Mouse (Mus musculus) embryonic facial prominence, embryonic 14.5 days (tissue): ENCODE data around the gene Agbl2. TPM values are rescaled to one million over a fixed set of nuclear protein-coding genes. Genes with fewer than 3 reads are reported as not detected.
"Not testable (repeated sequence)": the region's sequence is repeated elsewhere in the genome, so short reads cannot be mapped to it uniquely, and the experiment has no call there.

Source experiments
- ATAC-seq: fragments of 200-750 bp; cut with Nextera tagmentation; 2 replicates; pipeline ENCODE4 v1.8.0; 2017; ENCODE audit warnings: low read depth, moderate number of reproducible peaks, moderate TSS enrichment
- DNase-seq: peaks from one replicate; pipeline ENCODE4 v3.0.0-alpha.2; 2015; ENCODE audit warnings: low spot score
- H3K27ac ChIP-seq: fragments of 300-500 bp; sonication (generic); replicated peaks from 2 replicates; pipeline ENCODE4 v1.5.1; 2014; ENCODE audit warnings: low read depth, mild to moderate bottlenecking, low read length, moderate library complexity
- H3K27me3 ChIP-seq: fragments of 300-500 bp; sonication (generic); replicated peaks from 2 replicates; pipeline ENCODE4 v1.6.1; 2014; ENCODE audit warnings: low read length; ENCODE audit not compliant: control insufficient read depth, insufficient read depth
- H3K36me3 ChIP-seq: fragments of 300-500 bp; sonication (generic); 2 replicates; pipeline ENCODE4 v1.6.1; 2014; ENCODE audit warnings: low read length, mixed read lengths; ENCODE audit not compliant: control insufficient read depth, insufficient read depth
- H3K4me1 ChIP-seq: fragments of 300-500 bp; sonication (generic); 2 replicates; pipeline ENCODE4 v1.6.1; 2014; ENCODE audit warnings: antibody characterized with exemption, low read length; ENCODE audit not compliant: control insufficient read depth, insufficient read depth
- H3K4me2 ChIP-seq: fragments of 300-500 bp; sonication (generic); 2 replicates; pipeline ENCODE4 v1.6.1; 2014; ENCODE audit warnings: low read depth, mild to moderate bottlenecking, low read length, moderate library complexity, mixed read lengths
- H3K4me3 ChIP-seq: fragments of 300-500 bp; sonication (generic); 2 replicates; pipeline ENCODE4 v1.5.1; 2014; ENCODE audit warnings: low read depth, mild to moderate bottlenecking, low read length
- H3K9ac ChIP-seq: fragments of 300-500 bp; sonication (generic); 2 replicates; pipeline ENCODE4 v1.6.1; 2014; ENCODE audit warnings: low read depth, mild to moderate bottlenecking, low read length, moderate library complexity, mixed read lengths
- H3K9me3 ChIP-seq: fragments of 300-500 bp; sonication (generic); 2 replicates; pipeline ENCODE4 v1.6.1; 2016; ENCODE audit warnings: low read length; ENCODE audit not compliant: control insufficient read depth
- WGBS: fragments of 180-500 bp; shearing (Covaris S2); extraction: QIAGEN DNeasy Blood & Tissue Kit; methylation state at CpG from one replicate; pipeline ENCODE4 v1.1.7; 2014; 5-methylcytosine and 5-hydroxymethylcytosine counted together
- polyA plus RNA-seq: library from polyadenylated mRNA; unstranded; fragments of >200 nt; fragmentation: Nextera tagmentation; extraction: Ambion mirVana; gene quantifications from 2 replicates; pipeline ENCODE4 v1.2.1, GENCODE M21; 2014

Agbl2 gene
- polyA plus RNA-seq, 1 experiment from 2014 or later, result 2.8 TPM

GRCm38 (mm10) chr2:90823781-90824180, 41.3 kb downstream of the Agbl2 start:
- no peaks in the 10 kb centered on the region for H3K9me3 ChIP-seq
- no peak overlapping the region for H3K4me3 ChIP-seq
- no peak overlapping the region for H3K27ac ChIP-seq
- ATAC-seq, result no peak
- WGBS, result 80% methylated on average over 6 of the region's 6 CpGs
- no peaks in the 10 kb centered on the region for H3K27me3 ChIP-seq
- H3K9ac ChIP-seq, result no peak overlapping the region
- no peaks in the 10 kb centered on the region for H3K36me3 ChIP-seq
- no peak for DNase-seq
- no peaks in the 10 kb centered on the region for H3K4me1 ChIP-seq
- H3K4me2 ChIP-seq, result no peak overlapping the region

DNA sequence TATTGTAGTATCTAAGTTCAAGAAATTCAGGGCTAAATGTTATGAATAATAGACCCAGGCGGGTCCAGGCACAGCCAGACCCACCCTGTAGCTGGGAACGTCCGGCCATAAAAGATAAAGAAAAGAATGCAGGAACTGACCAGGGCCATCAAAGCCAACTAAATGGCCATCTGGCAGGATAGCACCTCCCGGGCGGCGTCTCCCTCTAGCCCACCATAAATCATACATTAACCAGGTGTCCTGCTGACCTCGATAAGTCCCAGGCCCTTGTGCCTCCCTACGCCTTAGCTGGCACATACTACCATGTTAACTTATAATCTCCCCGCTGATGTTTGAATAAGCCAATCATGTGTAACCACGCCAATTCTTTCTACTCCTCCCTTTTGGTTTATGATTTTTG, 42.0 kb downstream of the Agbl2 start:
- not testable (repeated sequence) for H3K9me3 ChIP-seq, H3K27ac ChIP-seq, H3K27me3 ChIP-seq, H3K9ac ChIP-seq, ATAC-seq, H3K36me3 ChIP-seq, H3K4me3 ChIP-seq, H3K4me1 ChIP-seq, DNase-seq, H3K4me2 ChIP-seq
- 90% methylated on average over 10 of the region's 10 CpGs for WGBS

DNA sequence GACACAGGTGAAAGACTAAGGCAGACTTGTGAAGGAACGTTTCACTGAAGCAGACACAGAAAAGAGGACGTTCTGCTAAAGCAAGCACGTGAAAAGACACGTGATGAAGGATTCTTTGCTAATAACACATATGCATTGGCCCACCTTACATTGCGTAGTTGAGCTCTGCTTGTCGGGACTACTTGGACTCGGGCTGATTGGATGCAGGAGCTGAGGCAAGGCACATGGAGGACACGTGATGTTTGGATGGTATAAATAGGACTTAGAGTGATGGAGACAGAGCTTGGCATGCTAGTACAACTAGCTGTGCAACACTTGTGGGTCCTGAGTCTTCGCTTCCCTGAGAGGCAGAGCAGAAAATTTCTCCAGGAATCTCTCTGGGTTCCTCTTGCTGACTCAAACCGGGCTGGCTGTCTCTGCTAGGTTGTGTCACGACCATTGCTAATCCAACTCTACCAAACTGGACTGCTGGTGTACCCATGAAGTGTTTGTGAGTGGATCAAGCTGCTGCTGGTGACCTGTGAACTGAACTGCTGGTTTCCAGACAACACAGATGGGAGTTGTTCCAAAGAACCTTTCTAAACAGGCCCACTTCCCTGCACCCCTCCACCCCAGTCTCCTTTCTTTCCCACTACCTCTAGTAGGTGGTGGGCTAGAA, 43.1 kb downstream of the Agbl2 start:
- no peaks in the 10 kb centered on the region for H3K4me1 ChIP-seq
- no peaks in the 10 kb centered on the region for H3K9me3 ChIP-seq
- no peaks in the 10 kb centered on the region for H3K27me3 ChIP-seq
- H3K4me3 ChIP-seq, result no peak overlapping the region
- H3K36me3 ChIP-seq, result no peaks in the 10 kb centered on the region
- 83% methylated on average over 11 of the region's 11 CpGs for WGBS
- H3K9ac ChIP-seq, result no peak overlapping the region
- H3K27ac ChIP-seq, result no peak overlapping the region
- H3K4me2 ChIP-seq, result no peak overlapping the region
- DNase-seq (no peak), ATAC-seq (no peak)

GRCm38 (mm10) chr2:90828739-90829138, 46.2 kb downstream of the Agbl2 start:
- ATAC-seq (no peak), DNase-seq (no peak)
- Histone ChIP-seq H3K36me3 (no peaks in the 10 kb centered on the region), H3K4me2 (no peak overlapping the region), H3K27me3 (no peaks in the 10 kb centered on the region), H3K4me3 (no peak overlapping the region), H3K4me1 (no peaks in the 10 kb centered on the region), H3K9ac (no peak overlapping the region), H3K9me3 (no peaks in the 10 kb centered on the region), H3K27ac (no peak overlapping the region)
- 61% methylated on average over 7 of the region's 7 CpGs for WGBS

DNA sequence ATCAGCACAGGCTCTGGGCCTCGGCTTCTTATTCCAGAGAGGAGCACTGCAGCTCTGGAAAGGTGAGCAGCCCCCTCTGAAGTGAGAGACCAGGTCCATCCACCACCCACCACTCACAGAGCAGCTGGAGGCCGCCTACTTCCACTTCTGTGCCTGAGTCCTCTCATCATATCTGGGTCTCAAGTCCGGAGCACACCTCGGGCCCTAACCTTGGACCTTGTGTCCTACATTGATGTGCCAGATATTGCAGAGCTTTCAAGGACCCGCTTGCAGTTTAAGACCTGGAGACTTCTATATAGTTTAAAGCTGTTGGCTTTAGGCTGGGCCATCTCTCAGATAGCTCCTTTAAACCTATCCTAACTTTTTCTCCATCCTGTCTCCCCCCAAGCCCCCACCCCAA, 51.0 kb downstream of the Agbl2 start:
- no peak overlapping the region for H3K27ac ChIP-seq
- no peaks in the 10 kb centered on the region for H3K36me3 ChIP-seq
- no peaks in the 10 kb centered on the region for H3K27me3 ChIP-seq
- H3K4me2 ChIP-seq, result no peak overlapping the region
- no peaks in the 10 kb centered on the region for H3K9me3 ChIP-seq
- H3K4me3 ChIP-seq, result no peak overlapping the region
- ATAC-seq, result no peak
- H3K9ac ChIP-seq, result no peak overlapping the region
- DNase-seq, result no peak
- no peaks in the 10 kb centered on the region for H3K4me1 ChIP-seq
- 81% methylated on average over 5 of the region's 5 CpGs for WGBS

DNA sequence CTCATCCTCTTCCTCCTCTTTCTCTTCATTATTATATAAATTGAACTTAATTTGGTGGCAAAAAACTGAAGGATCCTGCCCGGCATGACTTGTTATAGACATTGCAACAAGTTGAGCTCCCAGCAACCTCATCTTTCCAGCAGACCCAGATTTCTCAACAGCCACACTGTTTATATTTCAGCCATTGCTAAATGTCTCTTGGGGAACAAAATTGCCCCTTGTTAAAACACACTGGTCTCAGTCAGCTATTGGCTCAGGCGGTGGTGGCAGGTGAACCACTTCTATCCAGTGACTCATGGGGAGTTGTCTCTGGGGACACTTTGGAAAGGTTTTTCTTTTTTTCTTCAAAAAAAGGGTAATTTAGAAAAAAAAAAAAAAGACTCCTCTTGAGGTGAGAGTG, 56.1 kb downstream of the Agbl2 start:
- ATAC-seq, result no peak
- Histone ChIP-seq H3K4me2 (no peak overlapping the region), H3K9ac (no peak overlapping the region), H3K9me3 (no peaks in the 10 kb centered on the region), H3K27ac (no peak overlapping the region), H3K36me3 (no peaks in the 10 kb centered on the region), H3K4me1 (no peaks in the 10 kb centered on the region), H3K27me3 (no peaks in the 10 kb centered on the region), H3K4me3 (no peak overlapping the region)
- WGBS, result 76% methylated on average over 2 of the region's 2 CpGs
- peak; percentile 4 for DNase-seq

GRCm38 (mm10) chr2:90843666-90844065, 61.1 kb downstream of the Agbl2 start:
- H3K4me1 ChIP-seq, result peaks cover 9% of the 10 kb centered on the region

DNA sequence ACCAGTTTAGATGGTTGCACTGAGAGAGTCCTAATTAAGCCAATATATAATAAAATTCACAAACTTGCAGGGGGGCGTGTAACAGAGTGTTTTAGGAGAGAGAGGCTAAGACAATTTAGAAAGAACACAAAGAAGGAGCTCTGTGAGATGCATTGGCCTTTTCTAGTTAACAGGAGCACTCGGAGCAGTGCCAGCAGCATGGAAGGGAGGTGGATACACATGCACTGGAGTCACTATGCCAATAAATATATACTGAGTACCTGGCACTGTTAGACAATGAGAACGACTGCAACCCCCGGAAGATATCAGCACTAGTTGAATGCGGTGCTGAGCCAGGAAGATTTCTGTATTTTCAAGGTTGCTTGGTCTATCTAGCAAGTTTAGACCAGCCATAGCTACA, 61.7 kb downstream of the Agbl2 start:
- DNase-seq, result no peak
- Histone ChIP-seq H3K9ac (no peak overlapping the region), H3K4me2 (no peak overlapping the region), H3K27me3 (no peaks in the 10 kb centered on the region), H3K27ac (no peak overlapping the region), H3K4me1 (peaks cover 13% of the 10 kb centered on the region), H3K36me3 (peaks cover 3% of the 10 kb centered on the region; the same call in 1 of the 2 replicates), H3K9me3 (no peaks in the 10 kb centered on the region), H3K4me3 (no peak overlapping the region)
- no peak for ATAC-seq
- 75% methylated on average over 5 of the region's 5 CpGs for WGBS

More at GRCm38 (mm10) chr2:90843666-90844065, 61.1 kb downstream of the Agbl2 start:
- no peaks in the 10 kb centered on the region for H3K27me3 ChIP-seq
- no peak overlapping the region for H3K9ac ChIP-seq
- no peaks in the 10 kb centered on the region for H3K9me3 ChIP-seq
- H3K4me2 ChIP-seq, result no peak overlapping the region
- H3K4me3 ChIP-seq, result no peak overlapping the region
- H3K36me3 ChIP-seq, result no peaks in the 10 kb centered on the region
- ATAC-seq, result no peak
- DNase-seq, result no peak
- H3K27ac ChIP-seq, result no peak overlapping the region
- 52% methylated on average over 1 of the region's 1 CpGs for WGBS

DNA sequence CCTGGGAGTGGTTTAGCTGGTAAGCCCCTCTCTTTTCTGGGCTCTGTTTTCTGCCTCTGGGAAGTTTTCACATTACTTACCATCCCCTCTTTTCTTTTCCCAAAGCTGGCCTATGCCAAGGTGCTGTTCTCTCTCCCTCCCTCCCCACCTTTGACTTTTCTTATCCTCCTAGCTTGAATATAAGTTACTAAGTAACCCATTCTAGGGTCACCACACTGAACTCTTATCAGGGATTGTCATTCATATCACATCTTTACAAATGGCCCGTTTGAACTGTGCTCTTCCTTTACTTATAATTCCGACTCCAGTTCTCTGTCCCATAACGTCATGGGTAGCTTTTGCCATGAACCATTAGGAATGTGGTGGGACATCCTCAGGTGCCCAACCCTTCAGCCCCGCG, 62.7 kb downstream of the Agbl2 start:
- peaks cover 12% of the 10 kb centered on the region for H3K36me3 ChIP-seq
- WGBS, result 74% methylated on average over 5 of the region's 5 CpGs
- no peak overlapping the region for H3K4me3 ChIP-seq
- no peaks in the 10 kb centered on the region for H3K27me3 ChIP-seq
- peaks cover 13% of the 10 kb centered on the region for H3K4me1 ChIP-seq
- no peak overlapping the region for H3K9ac ChIP-seq
- H3K9me3 ChIP-seq, result no peaks in the 10 kb centered on the region
- ATAC-seq, result no peak
- no peak for DNase-seq
- H3K4me2 ChIP-seq, result no peak overlapping the region
- H3K27ac ChIP-seq, result no peak overlapping the region
